Mouse (Mus musculus): ENCODE results near the gene Znhit3. TPM values are rescaled to one million over a fixed set of nuclear protein-coding genes. Genes with fewer than 3 reads are reported as not detected.

Znhit3 gene
- total and polyA plus RNA-seq, 3 experiments, result 49.6 to 76.1 TPM; not detected in 1

GRCm38 (mm10) chr11:84880465-84880961, 35.7 kb downstream of the Znhit3 start:
- H3K4me3 ChIP-seq (ENCODE audit: control insufficient read depth in 1 of 2, insufficient read depth in 1 of 2, low read depth in 2 of 2, low read length in 2 of 2), result peak overlapping the region; percentile 71 to 87
- peak overlapping the region; percentile 57 for H3K27ac ChIP-seq (ENCODE audit: control insufficient read depth, low read depth, low read length)
- H3K9me3 ChIP-seq (replicated peaks; ENCODE audit: insufficient read depth, low read length), result no peaks in the 10 kb centered on the region
- peaks cover 3 to 5% of the 10 kb centered on the region in 2 experiments; a peak in 3 of 4 replicates for H3K36me3 ChIP-seq (ENCODE audit: control insufficient read depth in 1 of 2, insufficient read depth in 2 of 2, low read length in 2 of 2)
- no peak for TF ChIP-seq E2F4 (IDR thresholded peaks at IDR 0.05; ENCODE audit: borderline replicate concordance, low read depth, low read length)
- peak; percentile 16 to 22 (median 22); a peak in 2 of 6 replicates for TF ChIP-seq CTCF (IDR thresholded peaks at IDR 0.05 in 2 of 3, conservative IDR thresholded peaks at IDR 0.05 in 1 of 3; ENCODE audit: control insufficient read depth in 1 of 3, insufficient read depth in 1 of 3, low read depth in 2 of 3, low read length in 3 of 3, poor library complexity in 1 of 3, severe bottlenecking in 1 of 3)
- TF ChIP-seq MYC (IDR thresholded peaks at IDR 0.05; ENCODE audit: low read depth, low read length), result 0 out of 2 replicates have a peak, but pooled peaks have one; percentile 17
- peaks cover 19% of the 10 kb centered on the region for H3K79me2 ChIP-seq (ENCODE audit: control insufficient read depth, insufficient read depth, low read length, poor library complexity)
- peak overlapping the region; percentile 88 for H3K9ac ChIP-seq (ENCODE audit: control insufficient read depth, low read depth, low read length, poor library complexity, severe bottlenecking)
- no peaks in the 10 kb centered on the region for H3K27me3 ChIP-seq (ENCODE audit: control insufficient read depth in 1 of 2, insufficient read depth in 2 of 2, low read length in 2 of 2)
- peaks cover 0 to 16% of the 10 kb centered on the region in 2 experiments; a peak in 3 of 4 replicates for H3K4me1 ChIP-seq (ENCODE audit: control insufficient read depth in 1 of 2, insufficient read depth in 2 of 2, low read length in 2 of 2)
- DNase-seq (ENCODE audit: low read depth, low spot score), result peak; percentile 75

DNA sequence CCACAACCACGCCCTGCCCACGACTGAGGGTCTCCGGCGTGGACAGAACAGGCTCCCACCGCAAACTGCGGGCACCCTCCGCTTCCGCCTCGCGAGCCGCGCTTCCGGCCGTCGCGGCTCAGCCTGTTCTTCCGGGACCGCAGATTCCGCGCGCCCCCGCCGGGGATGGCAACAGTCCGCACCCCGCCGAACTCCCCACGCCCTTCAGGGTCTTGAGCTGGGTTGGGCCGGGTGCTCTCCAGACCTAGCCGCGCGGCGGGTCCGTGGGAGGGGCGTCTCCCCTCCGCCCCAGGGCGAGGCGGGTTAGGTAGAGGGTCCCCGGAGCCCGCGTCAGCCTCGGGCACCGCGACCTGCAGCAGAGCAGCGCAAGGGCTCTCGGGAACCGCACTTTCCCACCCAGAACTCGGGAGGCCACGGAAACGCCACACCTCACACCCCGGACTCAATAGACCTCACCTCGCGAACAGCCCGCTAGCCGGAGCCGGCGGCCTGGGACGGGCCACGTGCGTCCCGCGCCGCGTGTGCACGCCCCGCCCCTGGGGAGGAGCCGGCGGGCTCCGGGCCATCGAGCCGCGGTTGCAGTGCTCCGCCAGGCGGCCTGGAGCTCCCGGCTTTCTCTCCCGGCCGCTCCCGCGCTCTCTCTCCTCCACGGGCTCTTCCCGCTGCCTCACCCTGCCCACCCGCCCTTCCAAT, 36.2 kb downstream of the Znhit3 start, which contains the start of the genes Myo19 and Pigw:
Myo19 (plus strand) TSS at position 377 of the 693 bp plus-strand sequence.
Pigw (minus strand) TSS at position 514 of the 693 bp plus-strand sequence.
- peak; percentile 91 for DNase-seq (ENCODE audit: low read depth, low spot score)
- peak within 1 kb of the TSS; percentile 92 for H3K27ac ChIP-seq (ENCODE audit: control insufficient read depth, low read depth, low read length)
- H3K79me2 ChIP-seq (ENCODE audit: control insufficient read depth, insufficient read depth, low read length, poor library complexity), result peaks cover 19% of the 10 kb centered on the region
- H3K27me3 ChIP-seq (ENCODE audit: control insufficient read depth in 1 of 2, insufficient read depth in 2 of 2, low read length in 2 of 2), result no peaks in the 10 kb centered on the region
- H3K9ac ChIP-seq (ENCODE audit: control insufficient read depth, low read depth, low read length, poor library complexity, severe bottlenecking), result peak within 1 kb of the TSS; percentile 88
- peaks cover 0 to 16% of the 10 kb centered on the region in 2 experiments; a peak in 3 of 4 replicates for H3K4me1 ChIP-seq (ENCODE audit: control insufficient read depth in 1 of 2, insufficient read depth in 2 of 2, low read length in 2 of 2)
- H3K4me3 ChIP-seq (ENCODE audit: control insufficient read depth in 1 of 2, insufficient read depth in 1 of 2, low read depth in 2 of 2, low read length in 2 of 2), result peak within 1 kb of the TSS; percentile 71 to 87
- H3K36me3 ChIP-seq (ENCODE audit: control insufficient read depth in 1 of 2, insufficient read depth in 2 of 2, low read length in 2 of 2), result peaks cover 2 to 5% of the 10 kb centered on the region in 2 experiments; a peak in 3 of 4 replicates
- H3K9me3 ChIP-seq (replicated peaks; ENCODE audit: insufficient read depth, low read length), result no peaks in the 10 kb centered on the region
- TF ChIP-seq ZMIZ1 (IDR thresholded peaks at IDR 0.05; ENCODE audit: low read depth, low read length) (peak; percentile 87), MAX (IDR thresholded peaks at IDR 0.05; ENCODE audit: low read length) (peak; percentile 98), KAT2A (conservative IDR thresholded peaks at IDR 0.05; ENCODE audit: low read depth, low read length) (no peak; the same call in 1 of the 2 replicates), GABPA (IDR thresholded peaks at IDR 0.05; ENCODE audit: low read depth, low read length) (no peak), USF1 (IDR thresholded peaks at IDR 0.05; ENCODE audit: low read depth, low read length) (peak; percentile 79), MXI1 (IDR thresholded peaks at IDR 0.05; ENCODE audit: low read depth, low read length) (peak; percentile 97), SIN3A (IDR thresholded peaks at IDR 0.05; ENCODE audit: low read length) (peak; percentile 87), MYC (IDR thresholded peaks at IDR 0.05; ENCODE audit: low read depth, low read length) (peak; percentile 96), GATA1 (IDR thresholded peaks at IDR 0.05; ENCODE audit: low read depth, low read length) (no peak), EP300 (IDR thresholded peaks at IDR 0.05; ENCODE audit: low read depth in 1 of 2, low read length in 2 of 2) (0 out of 4 replicates have a peak, but pooled peaks of 1 of the 2 experiments have one; percentile 39), JUND (IDR thresholded peaks at IDR 0.05; ENCODE audit: low read depth, low read length) (no peak), E2F4 (IDR thresholded peaks at IDR 0.05; ENCODE audit: borderline replicate concordance, low read depth, low read length) (no peak), CTCF (IDR thresholded peaks at IDR 0.05 in 2 of 3, conservative IDR thresholded peaks at IDR 0.05 in 1 of 3; ENCODE audit: control insufficient read depth in 1 of 3, insufficient read depth in 1 of 3, low read depth in 2 of 3, low read length in 3 of 3, poor library complexity in 1 of 3, severe bottlenecking in 1 of 3) (peak in 1 of 3 experiments; percentile 38; a peak in 2 of 6 replicates), NRF1 (IDR thresholded peaks at IDR 0.05; ENCODE audit: insufficient read depth, low read depth, low read length, poor library complexity, severe bottlenecking) (0 out of 2 replicates have a peak, but pooled peaks have one; percentile 28), TAL1 (IDR thresholded peaks at IDR 0.05; ENCODE audit: low read length) (no peak), NELFE (IDR thresholded peaks at IDR 0.05; ENCODE audit: low read depth, low read length) (peak; percentile 86), RAD21 (IDR thresholded peaks at IDR 0.05; ENCODE audit: low read depth, low read length) (no peak), CHD1 (IDR thresholded peaks at IDR 0.05; ENCODE audit: low read depth, low read length) (no peak), MEF2A (IDR thresholded peaks at IDR 0.05; ENCODE audit: extremely low read depth, insufficient replicate concordance, low read depth, low read length, poor library complexity, severe bottlenecking) (no peak), CHD2 (IDR thresholded peaks at IDR 0.05; ENCODE audit: low read length) (no peak), POLR2AphosphoS5 (IDR thresholded peaks at IDR 0.05; ENCODE audit: borderline replicate concordance, low read depth, low read length) (no peak), UBTF (IDR thresholded peaks at IDR 0.05; ENCODE audit: borderline replicate concordance, insufficient read depth, low read depth, low read length) (peak; percentile 77; the same call in 1 of the 2 replicates), USF2 (IDR thresholded peaks at IDR 0.05; ENCODE audit: borderline replicate concordance in 1 of 2, insufficient read depth in 1 of 2, low read depth in 1 of 2, low read length in 2 of 2) (no peak), ELF1 (IDR thresholded peaks at IDR 0.05; ENCODE audit: low read depth, low read length) (peak; percentile 94), ZC3H11A (IDR thresholded peaks at IDR 0.05; ENCODE audit: low read depth, low read length) (peak; percentile 45; the same call in 1 of the 2 replicates), RCOR1 (IDR thresholded peaks at IDR 0.05; ENCODE audit: low read depth, low read length) (no peak), ZKSCAN1 (IDR thresholded peaks at IDR 0.05; ENCODE audit: low read depth, low read length) (no peak)

All from MEL (cell line).